ENCODE assay signal across 30 mouse cellular contexts in genomic region chr12:52595389-52596185, GRCm38 (mm10).
A peak's percentile ranks its signal among the peaks of the same experiment; 100 is the strongest.
DNase-seq lines count a peak whose midpoint lies in the region; ATAC-seq and TF ChIP-seq lines count a peak whose summit lies in the region.
"Had no signal": no experiment of that assay in that cellular context is flagged by ENCODE, and none has a peak within 500 bp of the region (broad histone marks: within the 10 kb centered on the region; RNA-seq: fewer than 3 reads in every experiment).

No protein-coding gene starts in this region.

- no peak for ATAC-seq in kidney, postnatal 0 days (replicated peaks; ENCODE audit: low FRiP score, low read depth)
- peak; percentile 94 for ATAC-seq in intestine, postnatal 0 days
- ATAC-seq in stomach, embryonic 16.5 days (ENCODE audit: insufficient read depth, low FRiP score): peak; percentile 75; the same call in 1 of the 2 replicates
- ATAC-seq: forebrain, embryonic 14.5 days; liver, embryonic 12.5 days; lung, postnatal 0 days; midbrain, embryonic 13.5 days had no signal

- no peak overlapping the region for H3K4me3 ChIP-seq in kidney, postnatal 0 days (replicated peaks; ENCODE audit: low read depth, low read length)
- no peak overlapping the region for H3K4me3 ChIP-seq in MEL (ENCODE audit: control insufficient read depth in 1 of 2, insufficient read depth in 1 of 2, low read depth in 2 of 2, low read length in 2 of 2)
- H3K4me3 ChIP-seq in intestine, postnatal 0 days (ENCODE audit: low read depth, low read length): no peak overlapping the region
- no peak overlapping the region for H3K4me3 ChIP-seq in stomach, embryonic 16.5 days (replicated peaks; ENCODE audit: low read length)
- H3K4me3 ChIP-seq: gastrocnemius, adult 2 months; heart, embryonic 12.5 days; hindbrain, embryonic 13.5 days; limb, embryonic 13.5 days; liver, embryonic 12.5 days; megakaryocyte, embryonic 14.5 days; midbrain, embryonic 13.5 days had no signal

- no peak for TF ChIP-seq EP300 in MEL (IDR thresholded peaks at IDR 0.05; ENCODE audit: low read depth in 1 of 2, low read length in 2 of 2)

- H3K9me3 ChIP-seq in kidney, postnatal 0 days (replicated peaks; ENCODE audit: low read length): no peaks in the 10 kb centered on the region
- no peaks in the 10 kb centered on the region for H3K9me3 ChIP-seq in MEL (replicated peaks; ENCODE audit: insufficient read depth, low read length)
- 0 out of 2 replicates have a peak, but pooled peaks cover 5% of the 10 kb centered on the region for H3K9me3 ChIP-seq in intestine, postnatal 0 days (ENCODE audit: control insufficient read depth)
- no peaks in the 10 kb centered on the region for H3K9me3 ChIP-seq in stomach, embryonic 16.5 days (replicated peaks; ENCODE audit: control insufficient read depth, low read length)
- H3K9me3 ChIP-seq: hindbrain, embryonic 13.5 days; midbrain, embryonic 13.5 days had no signal

- H3K4me2 ChIP-seq in kidney, postnatal 0 days (ENCODE audit: low read length): no peak overlapping the region
- H3K4me2 ChIP-seq in intestine, postnatal 0 days (replicated peaks; ENCODE audit: low read depth): no peak overlapping the region
- no peak overlapping the region for H3K4me2 ChIP-seq in stomach, embryonic 16.5 days (ENCODE audit: low read depth, low read length)
- H3K4me2 ChIP-seq: heart, embryonic 12.5 days; hindbrain, embryonic 13.5 days; limb, embryonic 13.5 days; liver, embryonic 12.5 days; midbrain, embryonic 13.5 days had no signal

- peak; percentile 6 for TF ChIP-seq RAD21 in MEL (IDR thresholded peaks at IDR 0.05; ENCODE audit: low read depth, low read length)

- WGBS in kidney, postnatal 0 days: 91% methylated on average over 7 of the region's 7 CpGs
- 52% methylated on average over 7 of the region's 7 CpGs for WGBS in intestine, postnatal 0 days
- 63% methylated on average over 7 of the region's 7 CpGs for whole genome bisulfite sequencing in stomach, embryonic 16.5 days

- TF ChIP-seq CTCF in kidney, postnatal 0 days (IDR thresholded peaks at IDR 0.05; ENCODE audit: low read depth): 0 out of 2 replicates have a peak, but pooled peaks have one; percentile 15
- peak in 1 of 3 experiments; percentile 22; a peak in 1 of 6 replicates for TF ChIP-seq CTCF in MEL (IDR thresholded peaks at IDR 0.05 in 2 of 3, conservative IDR thresholded peaks at IDR 0.05 in 1 of 3; ENCODE audit: control insufficient read depth in 1 of 3, insufficient read depth in 1 of 3, low read depth in 2 of 3, low read length in 3 of 3, poor library complexity in 1 of 3, severe bottlenecking in 1 of 3)
- TF ChIP-seq CTCF in intestine, postnatal 0 days (IDR thresholded peaks at IDR 0.05; ENCODE audit: low read depth): peak; percentile 59

- no peak overlapping the region for H3K9ac ChIP-seq in kidney, postnatal 0 days (ENCODE audit: low read depth, low read length)
- no peak overlapping the region for H3K9ac ChIP-seq in MEL (ENCODE audit: control insufficient read depth, low read depth, low read length, poor library complexity, severe bottlenecking)
- no peak overlapping the region for H3K9ac ChIP-seq in intestine, postnatal 0 days (ENCODE audit: low read depth, low read length)
- H3K9ac ChIP-seq in stomach, embryonic 16.5 days (ENCODE audit: low read length): no peak overlapping the region
- H3K9ac ChIP-seq: heart, embryonic 12.5 days; hindbrain, embryonic 13.5 days; limb, embryonic 13.5 days; liver, embryonic 12.5 days; midbrain, embryonic 13.5 days had no signal

- H3K4me1 ChIP-seq in kidney, postnatal 0 days (replicated peaks; ENCODE audit: insufficient read depth, low read length): no peaks in the 10 kb centered on the region
- no peaks in the 10 kb centered on the region for H3K4me1 ChIP-seq in MEL (ENCODE audit: control insufficient read depth in 1 of 2, insufficient read depth in 2 of 2, low read length in 2 of 2)
- no peaks in the 10 kb centered on the region for H3K4me1 ChIP-seq in intestine, postnatal 0 days (replicated peaks; ENCODE audit: control insufficient read depth, insufficient read depth, low read length)
- H3K4me1 ChIP-seq in stomach, embryonic 16.5 days (ENCODE audit: control insufficient read depth, insufficient read depth, low read length): no peaks in the 10 kb centered on the region
- H3K4me1 ChIP-seq: heart, embryonic 12.5 days; hindbrain, embryonic 13.5 days; limb, embryonic 13.5 days; liver, embryonic 12.5 days; megakaryocyte, embryonic 14.5 days; midbrain, embryonic 13.5 days had no signal

- no peak for TF ChIP-seq POLR2A in MEL (IDR thresholded peaks at IDR 0.05; ENCODE audit: control insufficient read depth in 1 of 2, insufficient read depth in 1 of 2, low read depth in 1 of 2, low read length in 2 of 2, poor library complexity in 1 of 2)

- H3K27ac ChIP-seq in kidney, postnatal 0 days: no peak overlapping the region
- no peak overlapping the region for H3K27ac ChIP-seq in MEL (ENCODE audit: control insufficient read depth, low read depth, low read length)
- H3K27ac ChIP-seq in intestine, postnatal 0 days (ENCODE audit: low read depth, low read length): peak overlapping the region; percentile 72
- H3K27ac ChIP-seq in stomach, embryonic 16.5 days (ENCODE audit: low read length): no peak overlapping the region
- H3K27ac ChIP-seq: gastrocnemius, adult 2 months; hindbrain, embryonic 13.5 days; limb, embryonic 13.5 days; liver, embryonic 12.5 days; midbrain, embryonic 13.5 days had no signal

- no peaks in the 10 kb centered on the region for H3K27me3 ChIP-seq in kidney, postnatal 0 days (ENCODE audit: insufficient read depth, low read length)
- no peaks in the 10 kb centered on the region for H3K27me3 ChIP-seq in MEL (ENCODE audit: control insufficient read depth in 1 of 2, insufficient read depth in 2 of 2, low read length in 2 of 2)
- no peaks in the 10 kb centered on the region for H3K27me3 ChIP-seq in intestine, postnatal 0 days (replicated peaks; ENCODE audit: control insufficient read depth, insufficient read depth, low read length)
- no peaks in the 10 kb centered on the region for H3K27me3 ChIP-seq in stomach, embryonic 16.5 days (ENCODE audit: control insufficient read depth, insufficient read depth, low read length)
- H3K27me3 ChIP-seq: heart, embryonic 12.5 days; hindbrain, embryonic 13.5 days; limb, embryonic 13.5 days; liver, embryonic 12.5 days; megakaryocyte, embryonic 14.5 days; midbrain, embryonic 13.5 days had no signal

- DNase-seq in kidney, postnatal 0 days (ENCODE audit: low spot score): no peak
- no peak for DNase-seq in kidney, adult 18-20 months
- peak; percentile 37 for DNase-seq in MEL (ENCODE audit: low read depth, low spot score)
- no peak for DNase-seq in urinary bladder, adult 2 months (ENCODE audit: low spot score)
- DNase-seq in B cell, adult 2 months: no peak
- no peak for DNase-seq in spleen, adult 12 weeks (ENCODE audit: low spot score)
- DNase-seq: adrenal gland, postnatal 14 days; cerebellum, adult 11 months; cerebellum, adult 9-10 months; cerebellum, postnatal 36 days; gastrocnemius, adult 2 months; gastrocnemius, postnatal 36 days; heart, adult 18-20 months; heart, postnatal 4 days; kidney, adult 8-10 months; kidney, postnatal 10 days; lung, adult 18-20 months; lung, postnatal 4 days; right cerebral cortex, postnatal 25 days; thymus, postnatal 36 days had no signal

- no peaks in the 10 kb centered on the region for H3K36me3 ChIP-seq in kidney, postnatal 0 days (ENCODE audit: insufficient read depth, low read length)
- peaks cover 0 to 4% of the 10 kb centered on the region in 2 experiments; a peak in 1 of 4 replicates for H3K36me3 ChIP-seq in MEL (ENCODE audit: control insufficient read depth in 1 of 2, insufficient read depth in 2 of 2, low read length in 2 of 2)
- no peaks in the 10 kb centered on the region for H3K36me3 ChIP-seq in intestine, postnatal 0 days (ENCODE audit: control insufficient read depth, insufficient read depth)
- no peaks in the 10 kb centered on the region for H3K36me3 ChIP-seq in stomach, embryonic 16.5 days (ENCODE audit: control insufficient read depth, insufficient read depth, low read length)
- H3K36me3 ChIP-seq: heart, embryonic 12.5 days; hindbrain, embryonic 13.5 days; limb, embryonic 13.5 days; liver, embryonic 12.5 days; midbrain, embryonic 13.5 days had no signal

- no peaks in the 10 kb centered on the region; the same call in 1 of the 2 replicates for H3K79me2 ChIP-seq in MEL (ENCODE audit: control insufficient read depth, insufficient read depth, low read length, poor library complexity)

TF ChIP-seq in MEL, 35 proteins besides CTCF, POLR2A, EP300 and RAD21:
- TF ChIP-seq ZC3H11A (IDR thresholded peaks at IDR 0.05; ENCODE audit: low read depth, low read length): no peak
- peak; percentile 52 for TF ChIP-seq ZNF384 (IDR thresholded peaks at IDR 0.05; ENCODE audit: low read depth, low read length)
- peak; percentile 97 for TF ChIP-seq TBP (IDR thresholded peaks at IDR 0.05; ENCODE audit: low read depth, low read length)
